Mouse (Mus musculus) heart, embryonic 13.5 days (tissue): ENCODE measurements at regions not wholly inside any gene's neighbourhood (a gene's known extent, or its start where the extent isn't known, plus 50 kb on each side); places are given as distances from the start of the nearest gene placed in this dataset.

Experiments used
- ATAC-seq: fragments of 200-750 bp; cut with Nextera tagmentation; 2 replicates; pipeline ENCODE4 v1.8.0; 2017; ENCODE audit warnings: moderate TSS enrichment; ENCODE audit not compliant: insufficient number of reproducible peaks, low FRiP score, low TSS enrichment; ENCODE audit errors: extremely low read depth
- H3K27ac ChIP-seq: fragments of 300-500 bp; sonication (generic); replicated peaks from 2 replicates; pipeline ENCODE4 v1.5.1; 2015; ENCODE audit warnings: moderate library complexity, mild to moderate bottlenecking, inconsistent platforms
- H3K27me3 ChIP-seq: fragments of 300-500 bp; sonication (generic); replicated peaks from 2 replicates; pipeline ENCODE4 v1.6.1; 2015; ENCODE audit warnings: mild to moderate bottlenecking, inconsistent platforms
- H3K36me3 ChIP-seq: fragments of 300-500 bp; sonication (generic); 2 replicates; pipeline ENCODE4 v1.6.1; 2015; ENCODE audit warnings: mild to moderate bottlenecking, inconsistent platforms
- H3K4me1 ChIP-seq: fragments of 300-500 bp; sonication (generic); 2 replicates; pipeline ENCODE4 v1.6.1; 2015; ENCODE audit warnings: inconsistent platforms
- H3K4me2 ChIP-seq: fragments of 300-500 bp; sonication (generic); 2 replicates; pipeline ENCODE4 v1.6.1; 2015; ENCODE audit warnings: inconsistent platforms, mild to moderate bottlenecking, moderate library complexity
- H3K4me3 ChIP-seq: fragments of 300-500 bp; sonication (generic); 2 replicates; pipeline ENCODE4 v1.5.1; 2015; ENCODE audit warnings: moderate library complexity, mild to moderate bottlenecking, inconsistent platforms
- H3K9ac ChIP-seq: fragments of 300-500 bp; sonication (generic); 2 replicates; pipeline ENCODE4 v1.6.1; 2015; ENCODE audit warnings: inconsistent platforms, mild to moderate bottlenecking, moderate library complexity
- H3K9me3 ChIP-seq: fragments of 300-500 bp; sonication (generic); 2 replicates; pipeline ENCODE4 v1.6.1; 2016; ENCODE audit warnings: inconsistent platforms
- WGBS: fragments of 180-500 bp; shearing (Covaris S2); methylation state at CpG from one replicate; pipeline ENCODE4 v1.1.7; 2015; ENCODE audit warnings: mixed read lengths; 5-methylcytosine and 5-hydroxymethylcytosine counted together

DNA sequence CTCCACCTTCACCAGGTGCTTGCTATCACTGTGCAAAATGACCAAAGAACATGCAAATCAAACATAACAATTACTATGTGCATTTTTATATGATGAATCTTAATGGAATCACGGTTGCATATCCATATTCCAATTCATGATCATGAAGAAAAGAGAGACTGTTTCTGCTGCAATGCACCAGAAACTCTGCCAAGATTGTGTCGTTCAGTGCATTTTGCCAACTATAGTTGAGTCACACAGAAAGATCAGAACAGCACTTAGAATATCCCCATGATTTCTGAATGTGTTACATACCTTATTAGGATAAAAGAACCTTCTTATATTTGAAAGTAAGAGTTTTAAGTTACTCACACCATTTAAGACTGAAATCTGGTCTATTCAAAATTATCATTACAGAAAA, 483.7 kb upstream of the C030005K15Rik start:
- ATAC-seq, result no peak
- 63% methylated on average over 2 of the region's 2 CpGs for WGBS
- Histone ChIP-seq H3K27ac (no peak overlapping the region), H3K36me3 (no peaks in the 10 kb centered on the region), H3K4me3 (no peak overlapping the region), H3K4me1 (no peaks in the 10 kb centered on the region), H3K9ac (no peak overlapping the region), H3K4me2 (no peak overlapping the region), H3K9me3 (no peaks in the 10 kb centered on the region), H3K27me3 (no peaks in the 10 kb centered on the region)

DNA sequence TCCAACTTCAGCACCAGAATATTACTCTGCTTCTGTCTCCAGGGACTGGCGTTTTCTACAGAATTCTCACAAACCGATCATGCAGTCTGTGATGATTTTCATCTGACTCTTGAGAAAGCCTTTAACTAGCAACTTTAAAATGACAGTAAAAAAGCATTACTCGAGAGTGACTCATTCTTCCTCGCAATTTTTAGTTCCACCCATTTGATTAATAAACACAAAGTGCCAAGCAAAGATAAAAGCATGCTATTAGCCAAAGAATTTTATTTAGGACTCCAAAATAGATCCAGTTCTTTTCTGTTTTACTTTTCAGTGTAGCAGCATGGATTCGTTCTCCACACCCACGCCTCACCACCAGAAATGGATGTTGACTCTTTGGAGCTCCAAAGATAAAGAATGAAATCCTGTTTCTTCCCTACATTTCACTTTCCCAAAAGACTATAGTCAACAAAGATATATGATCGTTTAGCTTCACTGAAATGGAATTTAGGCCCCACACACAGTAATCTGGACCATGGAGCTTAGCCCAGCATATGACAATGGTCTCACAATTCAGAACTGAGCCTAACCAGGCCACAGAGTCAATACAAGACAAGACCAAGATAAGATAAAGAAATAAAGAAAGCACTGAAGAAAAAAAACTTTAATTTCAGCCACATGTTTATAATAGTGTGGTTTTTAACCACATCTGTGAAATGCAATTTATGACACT, 486.5 kb upstream of the C030005K15Rik start:
- no peaks in the 10 kb centered on the region for H3K27me3 ChIP-seq
- 58% methylated on average over 7 of the region's 7 CpGs for WGBS
- H3K27ac ChIP-seq, result no peak overlapping the region

DNA sequence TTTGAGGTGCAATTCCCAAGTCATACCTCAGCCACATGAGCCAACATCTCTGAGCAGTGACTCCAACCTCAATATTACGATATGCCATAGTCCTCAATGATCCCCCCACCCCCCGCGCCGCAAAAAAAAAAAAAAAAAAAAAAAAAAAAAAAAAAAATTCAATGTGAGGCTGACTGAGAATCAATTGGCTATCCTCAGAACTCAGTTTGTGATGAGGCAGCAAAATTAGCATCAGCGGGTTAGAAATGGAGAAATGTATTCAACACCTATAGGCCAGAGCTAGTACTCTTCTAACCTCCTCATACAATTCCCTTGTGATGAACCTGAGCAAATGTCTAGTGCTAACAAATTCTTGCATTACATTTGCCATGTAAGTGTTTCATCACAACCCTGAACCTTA, 504.5 kb upstream of the C030005K15Rik start:
- ATAC-seq, result no peak
- Histone ChIP-seq H3K4me1 (no peaks in the 10 kb centered on the region), H3K9ac (no peak overlapping the region), H3K4me2 (no peak overlapping the region), H3K9me3 (no peaks in the 10 kb centered on the region), H3K4me3 (no peak overlapping the region), H3K27me3 (no peaks in the 10 kb centered on the region), H3K36me3 (no peaks in the 10 kb centered on the region), H3K27ac (no peak overlapping the region)
- 84% methylated on average over 5 of the region's 5 CpGs for whole genome bisulfite sequencing

More for the DNA sequence above, 486.5 kb upstream of the C030005K15Rik start:
- Histone ChIP-seq H3K9me3 (no peaks in the 10 kb centered on the region), H3K9ac (no peak overlapping the region), H3K4me2 (no peak overlapping the region), H3K36me3 (no peaks in the 10 kb centered on the region), H3K4me3 (no peak overlapping the region), H3K4me1 (no peaks in the 10 kb centered on the region)
- ATAC-seq, result no peak

GRCm38 (mm10) chr10:98231705-98232235, 505.2 kb upstream of the C030005K15Rik start:
- no peak overlapping the region for H3K4me3 ChIP-seq
- no peak overlapping the region for H3K9ac ChIP-seq
- WGBS, result 54% methylated on average over 4 of the region's 4 CpGs
- no peaks in the 10 kb centered on the region for H3K27me3 ChIP-seq
- H3K4me2 ChIP-seq, result no peak overlapping the region
- no peaks in the 10 kb centered on the region for H3K9me3 ChIP-seq
- ATAC-seq, result no peak
- H3K36me3 ChIP-seq, result no peaks in the 10 kb centered on the region
- H3K4me1 ChIP-seq, result no peaks in the 10 kb centered on the region
- H3K27ac ChIP-seq, result no peak overlapping the region

DNA sequence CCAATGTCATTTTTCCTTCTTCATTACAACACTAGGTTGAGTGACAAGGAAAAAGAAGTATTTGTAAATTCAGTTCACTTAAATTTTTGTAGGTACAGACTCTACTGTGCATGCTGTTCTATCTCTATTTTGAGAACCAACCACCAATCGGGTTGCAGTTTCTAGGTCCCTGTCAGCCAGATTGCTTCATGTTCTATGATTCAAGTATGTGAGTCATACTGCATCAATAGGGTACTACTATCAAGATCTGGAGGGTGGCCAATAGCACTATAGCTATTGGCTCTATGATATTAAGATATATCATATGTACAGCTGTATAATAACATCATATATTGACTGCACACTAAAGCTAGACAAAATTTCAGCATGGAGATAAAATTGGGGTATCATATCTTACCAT, 521.8 kb upstream of the C030005K15Rik start:
- H3K9ac ChIP-seq, result no peak overlapping the region
- no peak overlapping the region for H3K4me2 ChIP-seq
- H3K27ac ChIP-seq, result no peak overlapping the region
- H3K27me3 ChIP-seq, result no peaks in the 10 kb centered on the region
- ATAC-seq, result no peak
- no peak overlapping the region for H3K4me3 ChIP-seq
- 58% methylated on average over 1 of the region's 1 CpGs for WGBS
- no peaks in the 10 kb centered on the region for H3K4me1 ChIP-seq
- H3K9me3 ChIP-seq, result 0 out of 2 replicates have a peak, but pooled peaks cover under 1% of the 10 kb centered on the region
- no peaks in the 10 kb centered on the region for H3K36me3 ChIP-seq

GRCm38 (mm10) chr10:98257980-98258707, 531.6 kb upstream of the C030005K15Rik start:
- no peaks in the 10 kb centered on the region for H3K36me3 ChIP-seq
- ATAC-seq, result no peak
- no peaks in the 10 kb centered on the region for H3K4me1 ChIP-seq
- no peak overlapping the region for H3K4me2 ChIP-seq
- peaks cover 3% of the 10 kb centered on the region for H3K9me3 ChIP-seq
- H3K4me3 ChIP-seq, result no peak overlapping the region
- no peaks in the 10 kb centered on the region for H3K27me3 ChIP-seq
- no peak overlapping the region for H3K27ac ChIP-seq
- no peak overlapping the region for H3K9ac ChIP-seq
- 66% methylated on average over 4 of the region's 4 CpGs for WGBS

GRCm38 (mm10) chr10:98259283-98259682, 532.7 kb upstream of the C030005K15Rik start:
- WGBS, result 85% methylated on average over 4 of the region's 4 CpGs
- ATAC-seq, result no peak
- Histone ChIP-seq H3K36me3 (no peaks in the 10 kb centered on the region), H3K9me3 (peaks cover 3% of the 10 kb centered on the region), H3K9ac (no peak overlapping the region), H3K27me3 (no peaks in the 10 kb centered on the region), H3K4me3 (no peak overlapping the region), H3K4me2 (no peak overlapping the region), H3K27ac (no peak overlapping the region), H3K4me1 (no peaks in the 10 kb centered on the region)

DNA sequence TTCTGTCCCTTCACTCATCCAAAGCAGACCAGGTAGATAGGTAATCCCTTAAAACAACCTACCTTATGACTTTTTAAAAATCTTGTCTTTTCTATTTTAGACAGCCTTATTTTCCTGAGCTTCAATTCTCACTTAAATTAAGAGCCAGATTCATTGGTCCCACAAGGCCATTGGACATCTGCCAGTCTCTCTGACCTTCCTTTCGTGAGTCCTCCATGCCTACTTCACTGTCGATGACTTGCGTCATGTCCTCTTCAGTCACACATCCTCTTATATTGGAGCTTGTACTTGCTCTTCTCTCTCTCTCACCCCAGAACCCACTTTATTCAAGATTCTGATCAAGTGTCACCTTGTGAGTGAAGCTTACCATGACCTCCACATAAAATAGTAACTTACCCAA, 542.0 kb upstream of the C030005K15Rik start:
- Histone ChIP-seq H3K36me3 (no peaks in the 10 kb centered on the region), H3K27ac (no peak overlapping the region), H3K27me3 (no peaks in the 10 kb centered on the region), H3K9ac (no peak overlapping the region), H3K4me2 (no peak overlapping the region), H3K9me3 (no peaks in the 10 kb centered on the region), H3K4me3 (no peak overlapping the region), H3K4me1 (no peaks in the 10 kb centered on the region)
- 54% methylated on average over 3 of the region's 3 CpGs for WGBS
- ATAC-seq, result no peak

- H3K4me2 ChIP-seq, result peak overlapping the region; percentile 30
- H3K27ac ChIP-seq, result peak overlapping the region; percentile 34; the same call in 1 of the 2 replicates
- no peaks in the 10 kb centered on the region for H3K36me3 ChIP-seq
- H3K4me3 ChIP-seq, result no peak overlapping the region
- no peaks in the 10 kb centered on the region for H3K9me3 ChIP-seq
- ATAC-seq, result no peak
- no peaks in the 10 kb centered on the region for H3K27me3 ChIP-seq
- WGBS, result 16% methylated on average over 4 of the region's 4 CpGs
- H3K4me1 ChIP-seq, result peaks cover 17% of the 10 kb centered on the region
- no peak overlapping the region for H3K9ac ChIP-seq
Observed at GRCm38 (mm10) chr10:98291617-98292016, 565.1 kb upstream of the C030005K15Rik start.

DNA sequence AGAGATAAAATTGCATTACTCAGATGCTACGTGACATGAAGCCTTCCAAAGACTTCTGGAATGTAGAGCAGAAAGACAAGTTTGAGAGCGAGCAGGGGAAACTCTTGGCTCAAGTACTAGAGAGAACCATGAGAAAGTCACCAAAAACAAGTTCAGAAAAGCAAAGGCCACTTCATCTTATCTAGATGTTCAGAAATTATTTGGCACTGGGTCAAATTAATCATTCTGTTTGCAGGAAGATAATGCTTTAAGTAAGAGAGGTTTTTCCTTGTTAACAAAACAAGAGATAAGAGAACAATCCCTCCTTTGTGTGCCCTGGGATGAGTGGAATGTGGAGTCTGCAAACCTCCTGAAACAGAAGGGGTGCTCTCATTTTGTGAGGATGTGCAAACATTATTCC, 565.6 kb upstream of the C030005K15Rik start:
- Histone ChIP-seq H3K27ac (peak overlapping the region; percentile 34), H3K9me3 (no peaks in the 10 kb centered on the region), H3K9ac (no peak overlapping the region), H3K4me2 (peak overlapping the region; percentile 30), H3K4me3 (no peak overlapping the region), H3K27me3 (no peaks in the 10 kb centered on the region), H3K4me1 (peaks cover 17% of the 10 kb centered on the region), H3K36me3 (no peaks in the 10 kb centered on the region)
- WGBS, result 8% methylated on average over 2 of the region's 2 CpGs
- no peak for ATAC-seq

DNA sequence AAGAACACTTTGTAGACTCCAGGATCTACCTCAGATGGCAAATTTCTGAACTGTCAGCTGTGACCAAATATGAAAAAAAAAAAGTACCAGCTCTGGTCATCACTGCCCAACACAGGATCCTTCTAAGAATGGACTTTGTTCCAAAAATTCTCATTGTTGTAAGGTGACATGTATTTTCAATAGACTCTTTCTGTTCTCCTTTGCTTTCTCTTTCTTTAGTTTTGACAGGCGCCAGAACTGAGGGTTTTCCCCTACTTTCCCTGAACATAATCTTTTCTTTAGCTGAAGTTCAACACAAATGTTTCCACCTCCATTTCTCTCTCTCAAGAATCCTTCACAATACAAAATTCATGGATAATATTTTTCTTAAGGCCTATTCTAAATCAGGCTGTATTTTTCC, 579.1 kb upstream of the C030005K15Rik start:
- 72% methylated on average over 1 of the region's 1 CpGs for WGBS
- no peak overlapping the region for H3K9ac ChIP-seq
- no peaks in the 10 kb centered on the region for H3K9me3 ChIP-seq
- H3K27ac ChIP-seq, result no peak overlapping the region
- no peak overlapping the region for H3K4me3 ChIP-seq
- no peaks in the 10 kb centered on the region for H3K36me3 ChIP-seq
- ATAC-seq, result no peak
- H3K4me1 ChIP-seq, result no peaks in the 10 kb centered on the region
- H3K27me3 ChIP-seq, result no peaks in the 10 kb centered on the region
- no peak overlapping the region for H3K4me2 ChIP-seq
